Mouse (Mus musculus): ENCODE data around the gene H2-DMb2. TPM values are rescaled to one million over a fixed set of nuclear protein-coding genes. Genes with fewer than 3 reads are reported as not detected.

The H2-DMb2 gene
- total and polyA plus RNA-seq, 2 experiments from 2014 or later, result 0.38 TPM; not detected in 1

DNA sequence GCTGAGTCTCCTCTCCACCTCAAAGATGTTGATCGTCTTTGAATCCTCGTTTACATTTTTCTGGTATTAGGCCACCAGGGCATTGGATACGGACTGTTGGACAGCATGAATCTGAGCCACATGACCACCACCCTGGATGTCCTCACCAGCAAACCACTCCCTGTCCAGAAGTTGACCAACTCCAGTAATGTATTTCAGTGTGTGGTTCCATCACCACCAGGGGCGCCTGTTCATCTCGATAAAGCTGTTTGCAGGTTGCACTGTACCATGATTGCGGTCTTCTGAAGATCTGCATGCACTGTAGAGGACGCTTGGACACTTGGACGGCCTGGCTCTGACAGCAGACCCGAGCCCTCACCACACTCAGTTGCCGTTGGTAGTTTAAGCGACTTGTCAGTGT lies 9.8 kb upstream of the H2-DMb2 start:
- Histone ChIP-seq H3K4me2 (ENCODE audit: low read depth, low read length) (no peak overlapping the region), H3K4me1 (ENCODE audit: control insufficient read depth, insufficient read depth) (0 out of 2 replicates have a peak, but pooled peaks cover 1% of the 10 kb centered on the region), H3K4me3 (ENCODE audit: low read depth, low read length) (no peak overlapping the region), H3K27me3 (ENCODE audit: control insufficient read depth, insufficient read depth, low read length) (peaks cover 19% of the 10 kb centered on the region), H3K36me3 (replicated peaks; ENCODE audit: control insufficient read depth, insufficient read depth, low read length) (no peaks in the 10 kb centered on the region), H3K27ac (ENCODE audit: low read depth) (no peak overlapping the region), H3K9ac (replicated peaks; ENCODE audit: low read depth, low read length) (no peak overlapping the region), H3K9me3 (replicated peaks; ENCODE audit: control insufficient read depth, low read length) (no peaks in the 10 kb centered on the region)
- DNase-seq (ENCODE audit: low spot score) (no peak), ATAC-seq (ENCODE audit: insufficient read depth, low read depth) (no peak)
- 78% methylated on average over 11 of the region's 11 CpGs for WGBS
- peak; percentile 34 for TF ChIP-seq CTCF (IDR thresholded peaks at IDR 0.05; ENCODE audit: low read depth)
- TF ChIP-seq EP300 (IDR thresholded peaks at IDR 0.05; ENCODE audit: low read depth), result no peak

DNA sequence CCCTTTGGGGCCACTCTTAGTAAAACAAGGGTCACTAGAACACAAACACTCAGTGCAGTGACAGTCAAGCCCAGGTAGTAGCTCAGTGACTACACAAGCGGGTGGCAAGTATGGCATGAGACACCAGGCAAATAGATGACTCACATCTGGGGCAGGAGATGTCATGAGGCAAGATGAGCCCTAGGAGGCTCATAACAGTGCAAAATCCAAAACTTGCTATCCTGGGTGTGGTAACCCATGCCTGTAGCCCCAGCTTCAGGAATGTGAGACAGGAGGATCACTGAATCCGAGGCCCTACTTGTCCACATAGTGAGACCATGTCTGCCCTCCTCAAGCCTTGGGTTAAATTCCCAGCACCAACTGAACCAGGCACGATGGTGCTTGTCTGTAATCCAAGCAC lies 8.7 kb upstream of the H2-DMb2 start:
- WGBS, result 75% methylated on average over 3 of the region's 3 CpGs
- peaks cover 2% of the 10 kb centered on the region for H3K4me1 ChIP-seq (ENCODE audit: control insufficient read depth, insufficient read depth)
- H3K9ac ChIP-seq (replicated peaks; ENCODE audit: low read depth, low read length), result no peak overlapping the region
- H3K4me2 ChIP-seq (ENCODE audit: low read depth, low read length), result no peak overlapping the region
- H3K27me3 ChIP-seq (ENCODE audit: control insufficient read depth, insufficient read depth, low read length), result peaks cover 31% of the 10 kb centered on the region
- no peak overlapping the region for H3K4me3 ChIP-seq (ENCODE audit: low read depth, low read length)
- ATAC-seq (ENCODE audit: insufficient read depth, low read depth) (no peak), DNase-seq (ENCODE audit: low spot score) (no peak)
- H3K27ac ChIP-seq (ENCODE audit: low read depth), result no peak overlapping the region
- TF ChIP-seq EP300 (IDR thresholded peaks at IDR 0.05; ENCODE audit: low read depth) (no peak), CTCF (IDR thresholded peaks at IDR 0.05; ENCODE audit: low read depth) (no peak)
- H3K36me3 ChIP-seq (replicated peaks; ENCODE audit: control insufficient read depth, insufficient read depth, low read length), result no peaks in the 10 kb centered on the region
- no peaks in the 10 kb centered on the region for H3K9me3 ChIP-seq (replicated peaks; ENCODE audit: control insufficient read depth, low read length)

DNA sequence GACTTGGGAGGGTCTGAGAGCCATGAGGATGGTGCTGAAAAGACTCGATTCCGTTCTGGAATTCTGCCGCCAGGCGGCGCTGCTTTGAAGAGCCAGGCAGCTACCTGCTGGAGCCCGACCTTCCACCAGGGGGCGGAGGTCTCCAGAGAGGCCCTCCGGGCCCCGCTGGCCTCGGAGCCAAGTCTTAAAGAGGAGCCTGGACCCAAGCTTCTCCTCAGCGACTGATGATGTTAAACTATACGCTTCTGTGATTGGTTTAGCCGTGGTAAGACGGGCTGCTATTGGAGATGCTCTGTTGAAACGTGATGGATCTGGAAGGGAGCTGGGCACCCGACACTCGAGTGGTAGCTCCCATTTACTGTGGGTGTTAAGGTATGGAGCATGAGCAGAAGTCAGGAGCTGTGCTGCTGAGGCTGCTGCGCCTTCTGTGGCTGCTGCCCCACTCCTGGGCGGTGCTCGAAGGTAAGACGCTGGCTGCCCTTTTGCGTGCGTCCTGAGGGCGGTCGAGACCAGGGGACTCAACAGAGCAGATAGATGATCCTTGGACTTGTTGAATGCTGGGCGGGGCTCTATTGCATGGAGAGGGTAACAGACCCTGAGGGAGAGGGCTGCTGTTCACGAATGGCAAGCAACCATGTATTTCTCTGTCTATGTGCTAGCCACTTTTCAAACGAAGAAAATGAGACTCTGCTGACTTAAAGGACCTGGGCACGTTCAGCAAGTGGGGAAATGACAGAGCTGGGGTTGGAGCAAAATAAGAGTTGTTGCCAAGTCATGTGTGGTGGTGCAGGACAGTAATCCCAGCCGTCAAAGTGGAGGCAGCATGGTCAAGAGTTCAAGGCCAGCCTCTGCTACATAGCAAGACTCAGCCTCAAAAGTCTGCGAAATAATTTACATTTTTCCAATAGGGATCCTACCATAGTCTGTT lies 7.5 kb upstream of the H2-DMb2 start:
- Histone ChIP-seq H3K4me3 (ENCODE audit: low read depth, low read length) (peak overlapping the region; percentile 37), H3K4me1 (ENCODE audit: control insufficient read depth, insufficient read depth) (peaks cover 10% of the 10 kb centered on the region), H3K36me3 (replicated peaks; ENCODE audit: control insufficient read depth, insufficient read depth, low read length) (no peaks in the 10 kb centered on the region), H3K9me3 (replicated peaks; ENCODE audit: control insufficient read depth, low read length) (no peaks in the 10 kb centered on the region), H3K27me3 (ENCODE audit: control insufficient read depth, insufficient read depth, low read length) (peaks cover 42% of the 10 kb centered on the region), H3K9ac (replicated peaks; ENCODE audit: low read depth, low read length) (no peak overlapping the region), H3K27ac (ENCODE audit: low read depth) (no peak overlapping the region), H3K4me2 (ENCODE audit: low read depth, low read length) (peak overlapping the region; percentile 69)
- DNase-seq (ENCODE audit: low spot score), result peak; percentile 98
- WGBS, result 7% methylated on average over 31 of the region's 31 CpGs
- TF ChIP-seq CTCF (IDR thresholded peaks at IDR 0.05; ENCODE audit: low read depth) (peak; percentile 100), EP300 (IDR thresholded peaks at IDR 0.05; ENCODE audit: low read depth) (no peak)
- peak; percentile 99 for ATAC-seq (ENCODE audit: insufficient read depth, low read depth)

DNA sequence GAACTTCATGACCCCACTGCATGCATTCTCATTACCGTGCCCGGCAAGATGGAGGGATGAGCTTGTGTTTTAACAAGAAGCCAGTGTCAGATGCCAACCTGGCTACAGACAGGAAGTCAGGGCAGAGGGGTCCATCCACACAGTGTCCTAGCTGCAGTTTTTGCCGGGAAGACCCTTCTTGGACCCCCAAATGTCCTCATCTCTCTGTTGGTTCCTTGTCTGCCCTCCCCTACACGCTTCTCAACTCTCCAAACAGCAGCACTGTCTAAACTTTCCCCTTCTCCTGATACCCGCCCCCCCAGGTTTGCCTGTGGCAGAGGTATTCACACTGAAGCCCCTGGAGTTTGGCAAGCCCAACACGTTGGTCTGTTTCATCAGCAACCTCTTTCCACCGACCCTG lies 5.5 kb upstream of the H2-DMb2 start:
- WGBS, result 71% methylated on average over 7 of the region's 7 CpGs
- DNase-seq (ENCODE audit: low spot score) (no peak), ATAC-seq (ENCODE audit: insufficient read depth, low read depth) (no peak)
- H3K36me3 ChIP-seq (replicated peaks; ENCODE audit: control insufficient read depth, insufficient read depth, low read length), result no peaks in the 10 kb centered on the region
- no peak overlapping the region for H3K4me3 ChIP-seq (ENCODE audit: low read depth, low read length)
- no peak overlapping the region for H3K4me2 ChIP-seq (ENCODE audit: low read depth, low read length)
- H3K27me3 ChIP-seq (ENCODE audit: control insufficient read depth, insufficient read depth, low read length), result peaks cover 55% of the 10 kb centered on the region
- H3K9me3 ChIP-seq (replicated peaks; ENCODE audit: control insufficient read depth, low read length), result no peaks in the 10 kb centered on the region
- H3K27ac ChIP-seq (ENCODE audit: low read depth), result no peak overlapping the region
- TF ChIP-seq EP300 (IDR thresholded peaks at IDR 0.05; ENCODE audit: low read depth), result no peak
- no peak for TF ChIP-seq CTCF (IDR thresholded peaks at IDR 0.05; ENCODE audit: low read depth)
- H3K9ac ChIP-seq (replicated peaks; ENCODE audit: low read depth, low read length), result no peak overlapping the region
- H3K4me1 ChIP-seq (ENCODE audit: control insufficient read depth, insufficient read depth), result peaks cover 10% of the 10 kb centered on the region

DNA sequence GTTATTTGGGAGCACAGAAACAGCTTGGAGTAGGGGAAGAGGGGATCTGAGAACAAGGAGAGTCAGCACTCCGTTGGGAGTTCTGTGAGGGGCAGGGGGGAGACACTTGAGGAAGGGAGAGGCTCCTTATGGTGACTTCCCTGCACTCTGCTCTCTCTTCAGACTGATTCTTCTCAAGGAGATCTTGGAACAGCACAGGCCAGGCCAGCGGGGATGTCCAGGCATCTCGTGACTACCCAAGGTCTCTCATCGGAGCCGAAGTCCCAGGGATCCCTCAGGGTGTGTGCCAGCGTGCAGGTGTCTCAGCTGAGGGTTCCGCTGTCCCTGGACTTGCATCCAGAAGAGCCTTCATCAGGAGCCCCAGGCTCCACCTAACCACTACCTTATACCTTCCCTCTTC lies 4.5 kb upstream of the H2-DMb2 start:
- Histone ChIP-seq H3K27me3 (ENCODE audit: control insufficient read depth, insufficient read depth, low read length) (peaks cover 55% of the 10 kb centered on the region), H3K9ac (replicated peaks; ENCODE audit: low read depth, low read length) (no peak overlapping the region), H3K36me3 (replicated peaks; ENCODE audit: control insufficient read depth, insufficient read depth, low read length) (no peaks in the 10 kb centered on the region), H3K27ac (ENCODE audit: low read depth) (no peak overlapping the region), H3K4me3 (ENCODE audit: low read depth, low read length) (no peak overlapping the region), H3K4me1 (ENCODE audit: control insufficient read depth, insufficient read depth) (peaks cover 10% of the 10 kb centered on the region), H3K4me2 (ENCODE audit: low read depth, low read length) (no peak overlapping the region), H3K9me3 (replicated peaks; ENCODE audit: control insufficient read depth, low read length) (no peaks in the 10 kb centered on the region)
- DNase-seq (ENCODE audit: low spot score), result no peak
- 72% methylated on average over 7 of the region's 7 CpGs for WGBS
- no peak for ATAC-seq (ENCODE audit: insufficient read depth, low read depth)
- no peak for TF ChIP-seq CTCF (IDR thresholded peaks at IDR 0.05; ENCODE audit: low read depth)
- no peak for TF ChIP-seq EP300 (IDR thresholded peaks at IDR 0.05; ENCODE audit: low read depth)

Measured in heart, postnatal 0 days (tissue).